In genomic region chr15:95314121-95314807, GRCm38 (mm10) we compare ENCODE assay signal across 9 mouse cellular contexts.
A peak's percentile ranks its signal among the peaks of the same experiment; 100 is the strongest.
DNase-seq lines count a peak whose midpoint lies in the region; ATAC-seq and TF ChIP-seq lines count a peak whose summit lies in the region.
"Had no signal": no experiment of that assay in that cellular context is flagged by ENCODE, and none has a peak within 500 bp of the region (broad histone marks: within the 10 kb centered on the region; RNA-seq: fewer than 3 reads in every experiment).

No protein-coding gene starts in this region.

- 27% methylated on average over 16 of the region's 16 CpGs for WGBS in kidney, postnatal 0 days
- 35% methylated on average over 16 of the region's 16 CpGs for WGBS in kidney, embryonic 15.5 days
- WGBS in midbrain, embryonic 13.5 days = 44% methylated on average over 16 of the region's 16 CpGs

- no peak overlapping the region for H3K27ac ChIP-seq in kidney, postnatal 0 days
- H3K27ac ChIP-seq in kidney, embryonic 15.5 days = no peak overlapping the region
- peak overlapping the region; percentile 67 for H3K27ac ChIP-seq in midbrain, embryonic 13.5 days

- H3K4me1 ChIP-seq in kidney, postnatal 0 days (replicated peaks; ENCODE audit: insufficient read depth, low read length) = peaks cover 6% of the 10 kb centered on the region; the same call in 1 of the 2 replicates
- H3K4me1 ChIP-seq in kidney, embryonic 15.5 days = peaks cover 18% of the 10 kb centered on the region
- H3K4me1 ChIP-seq in midbrain, embryonic 13.5 days (replicated peaks) = peaks cover 25% of the 10 kb centered on the region

- no peak for DNase-seq in kidney, postnatal 0 days (ENCODE audit: low spot score)
- peak; percentile 5 to 32 for DNase-seq in adrenal gland, postnatal 36 days
- DNase-seq in cerebellum, postnatal 10 days = peak; percentile 56 to 59
- no peak for DNase-seq in spleen, adult 18-20 months
- DNase-seq in urinary bladder, adult 18-20 months (ENCODE audit: low spot score in 2 of 2) = no peak
- DNase-seq: heart, postnatal 10 days; lung, adult 18-20 months had no signal

- no peak overlapping the region for H3K4me3 ChIP-seq in kidney, postnatal 0 days (replicated peaks; ENCODE audit: low read depth, low read length)
- H3K4me3 ChIP-seq in kidney, embryonic 15.5 days (replicated peaks) = no peak overlapping the region
- no peak overlapping the region for H3K4me3 ChIP-seq in midbrain, embryonic 13.5 days (replicated peaks)

- H3K36me3 ChIP-seq in kidney, postnatal 0 days (ENCODE audit: insufficient read depth, low read length) = no peaks in the 10 kb centered on the region
- H3K36me3 ChIP-seq in kidney, embryonic 15.5 days = no peaks in the 10 kb centered on the region
- H3K36me3 ChIP-seq in midbrain, embryonic 13.5 days = no peaks in the 10 kb centered on the region

- no peaks in the 10 kb centered on the region for H3K9me3 ChIP-seq in kidney, postnatal 0 days (replicated peaks; ENCODE audit: low read length)
- no peaks in the 10 kb centered on the region for H3K9me3 ChIP-seq in kidney, embryonic 15.5 days (replicated peaks)
- H3K9me3 ChIP-seq in midbrain, embryonic 13.5 days = no peaks in the 10 kb centered on the region

- no peak for TF ChIP-seq CTCF in kidney, postnatal 0 days (IDR thresholded peaks at IDR 0.05; ENCODE audit: low read depth)

- no peak for ATAC-seq in kidney, postnatal 0 days (replicated peaks; ENCODE audit: low FRiP score, low read depth)
- ATAC-seq in kidney, embryonic 15.5 days (replicated peaks; ENCODE audit: low FRiP score) = no peak; the same call in 1 of the 2 replicates
- peak; percentile 72; the same call in 1 of the 2 replicates for ATAC-seq in midbrain, embryonic 13.5 days

- no peak overlapping the region for H3K9ac ChIP-seq in kidney, postnatal 0 days (ENCODE audit: low read depth, low read length)
- H3K9ac ChIP-seq in kidney, embryonic 15.5 days = no peak overlapping the region
- H3K9ac ChIP-seq in midbrain, embryonic 13.5 days (replicated peaks) = no peak overlapping the region

- H3K4me2 ChIP-seq in kidney, postnatal 0 days (ENCODE audit: low read length) = peak overlapping the region; percentile 18; the same call in 1 of the 2 replicates
- H3K4me2 ChIP-seq in kidney, embryonic 15.5 days = no peak overlapping the region
- H3K4me2 ChIP-seq in midbrain, embryonic 13.5 days (replicated peaks) = 0 out of 2 replicates have a peak overlapping the region, but pooled peaks have one; percentile 8

- no peaks in the 10 kb centered on the region for H3K27me3 ChIP-seq in kidney, postnatal 0 days (ENCODE audit: insufficient read depth, low read length)
- H3K27me3 ChIP-seq in kidney, embryonic 15.5 days = no peaks in the 10 kb centered on the region
- H3K27me3 ChIP-seq in midbrain, embryonic 13.5 days = no peaks in the 10 kb centered on the region

Comparison
In these comparisons a context has a peak if more than half of its experiments do, and no peak if none do; other contexts are left out.
1. DNase-seq: peak in adrenal gland, postnatal 36 days (2 of 2) and cerebellum, postnatal 10 days (2 of 2); none in kidney, postnatal 0 days (single experiment), spleen, adult 18-20 months (0 of 2) and urinary bladder, adult 18-20 months (0 of 2).